ENCODE assay signal across 12 mouse cellular contexts in the genomic region with DNA sequence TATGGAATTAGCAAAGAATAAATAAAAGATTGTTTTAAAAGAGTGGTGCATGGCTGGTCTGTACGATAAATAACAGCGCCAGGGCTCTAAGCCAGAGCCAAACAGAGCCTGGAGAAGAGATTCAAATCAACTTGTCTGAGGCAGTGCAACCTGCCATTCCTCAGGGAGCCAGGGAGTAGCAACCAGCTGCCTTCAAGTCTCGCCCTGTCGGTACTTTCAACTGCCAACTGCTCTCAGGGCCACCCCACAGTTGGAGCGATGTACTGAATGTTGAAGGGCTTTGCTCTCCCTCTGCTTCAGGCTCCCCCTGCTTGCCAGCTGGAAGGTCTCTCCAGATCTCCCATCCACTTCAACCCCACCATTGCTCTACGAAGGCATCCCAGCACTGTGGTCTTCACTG. TPM values are rescaled to one million over a fixed set of nuclear protein-coding genes. Genes with fewer than 3 reads are reported as not detected.
"Had no signal": no experiment of that assay in that cellular context is flagged by ENCODE, and none has a peak within 500 bp of the region (broad histone marks: within the 10 kb centered on the region; RNA-seq: fewer than 3 reads in every experiment).

No protein-coding gene starts in this region.

- H3K9ac ChIP-seq: limb, embryonic 13.5 days; liver, embryonic 14.5 days; neural tube, embryonic 12.5 days; stomach, embryonic 15.5 days had no signal

- H3K27ac ChIP-seq: kidney, postnatal 0 days; limb, embryonic 13.5 days; liver, embryonic 14.5 days; neural tube, embryonic 12.5 days; stomach, embryonic 15.5 days had no signal

- H3K4me2 ChIP-seq: limb, embryonic 13.5 days; neural tube, embryonic 12.5 days; stomach, embryonic 15.5 days had no signal

- H3K4me3 ChIP-seq: limb, embryonic 13.5 days; neural tube, embryonic 12.5 days; stomach, embryonic 15.5 days had no signal

- H3K36me3 ChIP-seq: limb, embryonic 13.5 days; neural tube, embryonic 12.5 days; stomach, embryonic 15.5 days had no signal

- DNase-seq: layer of hippocampus, adult 9-11 months; layer of hippocampus, postnatal 36 days had no signal

- H3K27me3 ChIP-seq: neural tube, embryonic 12.5 days; stomach, embryonic 15.5 days had no signal

- H3K9me3 ChIP-seq: neural tube, embryonic 12.5 days; stomach, embryonic 15.5 days had no signal

RNA-seq across cellular contexts. Expression of a gene that starts 55.7 kb away (rescaled TPM):
- total RNA-seq: liver, adult 2 months; monocyte, adult 5-6 weeks; neutrophil, adult 5-6 weeks had no signal
- polyA plus RNA-seq: limb, embryonic 13.5 days; liver, adult 2 months; lung, embryonic 16.5 days; spleen, adult 2 months had no signal
